Mouse (Mus musculus): ENCODE measurements at regions not wholly inside any gene's neighbourhood (a gene's known extent, or its start where the extent isn't known, plus 50 kb on each side); places are given as distances from the start of the nearest gene placed in this dataset.

- no peak for DNase-seq (ENCODE audit: low spot score in 2 of 2)
These were observed 154.9 kb upstream of the Zc3h12c start for GRCm38 (mm10) chr9:52323226-52323625.

GRCm38 (mm10) chr9:52301521-52301920 lies 133.1 kb upstream of the Zc3h12c start:
- DNase-seq (ENCODE audit: low spot score in 2 of 2): no peak

GRCm38 (mm10) chr9:52298329-52298728 lies 130.0 kb upstream of the Zc3h12c start:
- no peak for DNase-seq (ENCODE audit: low spot score in 2 of 2)

- no peak for DNase-seq (ENCODE audit: low spot score in 2 of 2)
These were observed 126.3 kb upstream of the Zc3h12c start for GRCm38 (mm10) chr9:52294699-52295098.

GRCm38 (mm10) chr9:52289069-52289468 lies 120.7 kb upstream of the Zc3h12c start:
- DNase-seq (ENCODE audit: low spot score in 2 of 2): no peak

- DNase-seq (ENCODE audit: low spot score in 2 of 2): no peak
These were observed 119.4 kb upstream of the Zc3h12c start for GRCm38 (mm10) chr9:52287761-52288275.

GRCm38 (mm10) chr9:52287246-52287651 lies 118.9 kb upstream of the Zc3h12c start:
- peak; percentile 70 to 76 for DNase-seq (ENCODE audit: low spot score in 2 of 2)

- no peak for DNase-seq (ENCODE audit: low spot score in 2 of 2)
These were observed 117.7 kb upstream of the Zc3h12c start for GRCm38 (mm10) chr9:52286104-52286503.

- DNase-seq (ENCODE audit: low spot score in 2 of 2): no peak
These were observed 115.2 kb upstream of the Zc3h12c start for GRCm38 (mm10) chr9:52283558-52283957.

GRCm38 (mm10) chr9:52280995-52281394 lies 112.6 kb upstream of the Zc3h12c start:
- DNase-seq (ENCODE audit: low spot score in 2 of 2): no peak

GRCm38 (mm10) chr9:52280556-52280955 lies 112.2 kb upstream of the Zc3h12c start:
- DNase-seq (ENCODE audit: low spot score in 2 of 2): no peak

- no peak for DNase-seq (ENCODE audit: low spot score in 2 of 2)
These were observed 110.3 kb upstream of the Zc3h12c start for GRCm38 (mm10) chr9:52278701-52279023.

GRCm38 (mm10) chr9:52277954-52278700 lies 109.8 kb upstream of the Zc3h12c start:
- DNase-seq (ENCODE audit: low spot score in 2 of 2): no peak

GRCm38 (mm10) chr9:52273994-52274393 lies 105.6 kb upstream of the Zc3h12c start:
- no peak for DNase-seq (ENCODE audit: low spot score in 2 of 2)

GRCm38 (mm10) chr9:52272668-52273067 lies 104.3 kb upstream of the Zc3h12c start:
- no peak for DNase-seq (ENCODE audit: low spot score in 2 of 2)

GRCm38 (mm10) chr9:52271345-52272116 lies 103.2 kb upstream of the Zc3h12c start:
- DNase-seq (ENCODE audit: low spot score in 2 of 2): no peak

- no peak for DNase-seq (ENCODE audit: low spot score in 2 of 2)
These were observed 93.2 kb upstream of the Zc3h12c start for GRCm38 (mm10) chr9:52261538-52261937.

GRCm38 (mm10) chr9:52259459-52259858 lies 91.1 kb upstream of the Zc3h12c start:
- DNase-seq (ENCODE audit: low spot score in 2 of 2): no peak

GRCm38 (mm10) chr9:52255692-52256091 lies 87.3 kb upstream of the Zc3h12c start:
- no peak for DNase-seq (ENCODE audit: low spot score in 2 of 2)

GRCm38 (mm10) chr9:52254475-52254874 lies 86.1 kb upstream of the Zc3h12c start:
- no peak for DNase-seq (ENCODE audit: low spot score in 2 of 2)

- no peak for DNase-seq (ENCODE audit: low spot score in 2 of 2)
These were observed 83.1 kb upstream of the Zc3h12c start for GRCm38 (mm10) chr9:52251455-52251854.

- no peak for DNase-seq (ENCODE audit: low spot score in 2 of 2)
These were observed 78.3 kb upstream of the Zc3h12c start for GRCm38 (mm10) chr9:52246712-52247111.
